Mouse (Mus musculus): ENCODE data around the gene Dytn. TPM values are rescaled to one million over a fixed set of nuclear protein-coding genes. Genes with fewer than 3 reads are reported as not detected.
"Not testable (repeated sequence)": the region's sequence is repeated elsewhere in the genome, so short reads cannot be mapped to it uniquely, and the experiment has no call there.

Dytn gene
- polyA plus RNA-seq, 1 experiment: 0.05 TPM

GRCm38 (mm10) chr1:63668852-63669160 lies 17.9 kb downstream of the Dytn start:
- Histone ChIP-seq H3K4me1 (ENCODE audit: control insufficient read depth, insufficient read depth, low read length) (no peaks in the 10 kb centered on the region), H3K4me3 (replicated peaks; ENCODE audit: insufficient read depth, low read depth, low read length) (peak overlapping the region; percentile 48), H3K27ac (ENCODE audit: insufficient read depth, low read length) (no peak overlapping the region), H3K27me3 (ENCODE audit: control insufficient read depth, insufficient read depth, low read length) (no peaks in the 10 kb centered on the region)
- TF ChIP-seq POLR2A (IDR thresholded peaks at IDR 0.05; ENCODE audit: borderline replicate concordance, insufficient read depth, low read length): no peak
- TF ChIP-seq CTCF (IDR thresholded peaks at IDR 0.05; ENCODE audit: borderline replicate concordance, insufficient read depth, low read depth, low read length): peak; percentile 40; the same call in 1 of the 2 replicates
- peak in 1 of 2 experiments; percentile 47 for DNase-seq
- 0% methylated on average over 3 of the region's 3 CpGs for WGBS

- H3K4me1 ChIP-seq (ENCODE audit: control insufficient read depth, insufficient read depth, low read length): no peaks in the 10 kb centered on the region
- no peaks in the 10 kb centered on the region for H3K27me3 ChIP-seq (ENCODE audit: control insufficient read depth, insufficient read depth, low read length)
- TF ChIP-seq POLR2A (IDR thresholded peaks at IDR 0.05; ENCODE audit: borderline replicate concordance, insufficient read depth, low read length) (no peak), CTCF (IDR thresholded peaks at IDR 0.05; ENCODE audit: borderline replicate concordance, insufficient read depth, low read depth, low read length) (no peak)
- DNase-seq: peak in 1 of 2 experiments; percentile 4
- peak overlapping the region; percentile 48 for H3K4me3 ChIP-seq (replicated peaks; ENCODE audit: insufficient read depth, low read depth, low read length)
- 9% methylated on average over 13 of the region's 13 CpGs for WGBS
- no peak overlapping the region for H3K27ac ChIP-seq (ENCODE audit: insufficient read depth, low read length)
These were observed 18.5 kb downstream of the Dytn start for GRCm38 (mm10) chr1:63667949-63668851.

DNA sequence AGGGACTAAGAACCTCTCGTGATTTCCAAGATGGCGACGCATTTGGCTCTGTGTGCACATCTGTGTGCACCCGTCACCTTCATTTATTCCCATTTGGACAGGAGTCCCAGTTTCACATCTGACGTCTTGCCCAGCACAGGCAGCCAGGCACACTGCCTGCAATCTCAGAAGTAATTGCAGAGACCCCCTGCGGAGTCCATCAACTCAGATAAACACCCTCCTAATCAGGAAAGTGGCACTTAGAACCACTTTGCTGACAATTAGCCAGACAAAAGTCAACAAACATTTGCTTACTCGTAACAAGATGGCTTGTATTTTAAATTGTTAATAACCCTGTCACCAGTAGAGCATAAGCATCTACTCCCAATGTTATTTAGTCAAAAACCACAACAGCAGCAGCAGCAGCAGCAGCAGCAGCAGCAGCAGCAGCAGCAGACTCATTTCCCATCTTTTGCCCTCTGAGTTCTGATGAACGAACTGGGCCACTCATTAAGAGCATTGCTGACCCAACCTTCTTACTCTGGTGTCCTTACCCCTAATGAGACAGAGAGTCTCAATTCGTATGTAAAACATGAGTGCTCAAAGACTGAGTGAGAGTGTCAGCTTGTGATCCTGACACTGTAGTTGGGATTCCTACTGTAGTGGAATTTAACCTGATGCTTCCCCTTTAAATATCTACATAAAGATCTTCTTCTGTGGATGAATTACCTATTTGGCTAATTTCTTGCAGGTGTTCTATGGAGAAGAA lies 19.4 kb downstream of the Dytn start:
- WGBS: 19% methylated on average over 9 of the region's 9 CpGs

GRCm38 (mm10) chr1:63666089-63666488 lies 20.6 kb downstream of the Dytn start:
- DNase-seq: no peak
- TF ChIP-seq POLR2A (IDR thresholded peaks at IDR 0.05; ENCODE audit: borderline replicate concordance, insufficient read depth, low read length) (no peak), CTCF (IDR thresholded peaks at IDR 0.05; ENCODE audit: borderline replicate concordance, insufficient read depth, low read depth, low read length) (no peak)
- Histone ChIP-seq H3K4me3 (replicated peaks; ENCODE audit: insufficient read depth, low read depth, low read length) (no peak overlapping the region), H3K4me1 (ENCODE audit: control insufficient read depth, insufficient read depth, low read length) (no peaks in the 10 kb centered on the region), H3K27me3 (ENCODE audit: control insufficient read depth, insufficient read depth, low read length) (no peaks in the 10 kb centered on the region), H3K27ac (ENCODE audit: insufficient read depth, low read length) (no peak overlapping the region)
- WGBS: 99% methylated on average over 2 of the region's 2 CpGs

More for the DNA sequence above, 19.4 kb downstream of the Dytn start:
- DNase-seq: no peak
- no peak overlapping the region for H3K4me3 ChIP-seq (replicated peaks; ENCODE audit: insufficient read depth, low read depth, low read length)
- no peak overlapping the region for H3K27ac ChIP-seq (ENCODE audit: insufficient read depth, low read length)
- no peaks in the 10 kb centered on the region for H3K4me1 ChIP-seq (ENCODE audit: control insufficient read depth, insufficient read depth, low read length)
- no peaks in the 10 kb centered on the region for H3K27me3 ChIP-seq (ENCODE audit: control insufficient read depth, insufficient read depth, low read length)
- no peak for TF ChIP-seq CTCF (IDR thresholded peaks at IDR 0.05; ENCODE audit: borderline replicate concordance, insufficient read depth, low read depth, low read length)

DNA sequence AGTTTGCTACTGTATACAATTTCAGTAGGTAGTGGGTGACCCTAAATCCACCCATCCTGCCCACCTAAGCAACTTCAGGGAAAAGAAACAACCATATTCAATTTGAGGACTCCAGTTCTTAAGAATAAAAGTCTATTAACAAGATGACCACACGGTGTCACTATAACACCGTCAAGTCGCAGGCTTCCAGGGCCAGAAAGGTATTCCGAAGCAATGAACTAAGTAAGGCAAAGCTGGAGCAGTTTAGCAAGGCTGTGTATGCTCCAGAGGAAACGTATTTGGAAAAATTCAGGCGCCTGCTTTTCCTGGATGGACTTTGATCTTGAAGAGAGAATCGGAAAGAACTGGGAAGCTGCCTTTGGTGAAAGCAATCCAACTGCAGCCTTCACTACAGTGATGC lies 27.1 kb downstream of the Dytn start:
- TF ChIP-seq POLR2A (IDR thresholded peaks at IDR 0.05; ENCODE audit: borderline replicate concordance, insufficient read depth, low read length) (no peak), CTCF (IDR thresholded peaks at IDR 0.05; ENCODE audit: borderline replicate concordance, insufficient read depth, low read depth, low read length) (peak; percentile 79)
- Histone ChIP-seq H3K4me1 (ENCODE audit: control insufficient read depth, insufficient read depth, low read length) (no peaks in the 10 kb centered on the region), H3K27ac (ENCODE audit: insufficient read depth, low read length) (no peak overlapping the region), H3K4me3 (replicated peaks; ENCODE audit: insufficient read depth, low read depth, low read length) (no peak overlapping the region), H3K27me3 (ENCODE audit: control insufficient read depth, insufficient read depth, low read length) (no peaks in the 10 kb centered on the region)
- WGBS: 2% methylated on average over 7 of the region's 7 CpGs
- peak; percentile 33 to 51 for DNase-seq

- Histone ChIP-seq H3K4me3 (replicated peaks; ENCODE audit: insufficient read depth, low read depth, low read length) (no peak overlapping the region), H3K4me1 (ENCODE audit: control insufficient read depth, insufficient read depth, low read length) (no peaks in the 10 kb centered on the region), H3K27me3 (ENCODE audit: control insufficient read depth, insufficient read depth, low read length) (no peaks in the 10 kb centered on the region), H3K27ac (ENCODE audit: insufficient read depth, low read length) (no peak overlapping the region)
- DNase-seq: peak; percentile 36 to 63
- TF ChIP-seq POLR2A (IDR thresholded peaks at IDR 0.05; ENCODE audit: borderline replicate concordance, insufficient read depth, low read length): no peak
- peak; percentile 42; the same call in 1 of the 2 replicates for TF ChIP-seq CTCF (IDR thresholded peaks at IDR 0.05; ENCODE audit: borderline replicate concordance, insufficient read depth, low read depth, low read length)
- WGBS: 9% methylated on average over 6 of the region's 6 CpGs
These were observed 28.7 kb downstream of the Dytn start for GRCm38 (mm10) chr1:63658016-63658415.

DNA sequence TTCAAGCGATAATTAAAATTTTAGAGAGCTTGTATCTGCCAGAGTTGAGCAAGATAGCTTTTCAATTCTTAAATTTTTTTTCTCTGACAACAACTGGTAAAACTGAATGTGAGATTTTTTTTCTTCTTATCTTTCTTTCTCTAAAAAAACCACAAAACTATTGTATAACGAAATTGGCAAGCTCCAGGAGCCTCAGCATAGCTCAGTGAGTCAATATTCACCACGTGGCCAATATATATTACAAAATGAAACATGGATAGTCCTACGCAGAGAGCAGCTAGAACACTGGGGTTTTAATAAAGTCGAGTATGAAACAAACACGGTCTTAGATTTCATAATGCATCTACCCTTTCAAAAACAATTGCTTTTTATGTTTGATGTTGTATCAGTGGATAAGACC lies 46.8 kb downstream of the Dytn start:
- H3K4me1 ChIP-seq (ENCODE audit: control insufficient read depth, insufficient read depth, low read length): no peaks in the 10 kb centered on the region
- H3K4me3 ChIP-seq (replicated peaks; ENCODE audit: insufficient read depth, low read depth, low read length): no peak overlapping the region
- DNase-seq: no peak
- TF ChIP-seq CTCF (IDR thresholded peaks at IDR 0.05; ENCODE audit: borderline replicate concordance, insufficient read depth, low read depth, low read length) (no peak), POLR2A (IDR thresholded peaks at IDR 0.05; ENCODE audit: borderline replicate concordance, insufficient read depth, low read length) (no peak)
- no peaks in the 10 kb centered on the region for H3K27me3 ChIP-seq (ENCODE audit: control insufficient read depth, insufficient read depth, low read length)
- 76% methylated on average over 6 of the region's 6 CpGs for WGBS
- no peak overlapping the region for H3K27ac ChIP-seq (ENCODE audit: insufficient read depth, low read length)

- H3K27me3 ChIP-seq (ENCODE audit: control insufficient read depth, insufficient read depth, low read length); H3K4me1 ChIP-seq (ENCODE audit: control insufficient read depth, insufficient read depth, low read length); DNase-seq; H3K27ac ChIP-seq (ENCODE audit: insufficient read depth, low read length); H3K4me3 ChIP-seq (replicated peaks; ENCODE audit: insufficient read depth, low read depth, low read length): not testable (repeated sequence)
These were observed 56.3 kb downstream of the Dytn start for GRCm38 (mm10) chr1:63630390-63630789.
